Mouse (Mus musculus): ENCODE results near the gene Adcy2.

Adcy2 gene

GRCm38 (mm10) chr13:68627041-68627440 is 372.3 kb downstream of the Adcy2 start:
- in situ Hi-C loops (cut with MboI), result no loop called here

- in situ Hi-C loops (cut with MboI), result no loop called here
Measured at GRCm38 (mm10) chr13:68622792-68623191, 376.5 kb downstream of the Adcy2 start.

GRCm38 (mm10) chr13:68607652-68608405 is 391.5 kb downstream of the Adcy2 start:
- in situ Hi-C loops (cut with MboI), result no loop called here

GRCm38 (mm10) chr13:68605689-68606126 is 393.6 kb downstream of the Adcy2 start:
- in situ Hi-C loops (cut with MboI), result no loop called here

GRCm38 (mm10) chr13:68603085-68603484 is 396.3 kb downstream of the Adcy2 start:
- in situ Hi-C loops (cut with MboI), result no loop called here

- in situ Hi-C loops (cut with MboI), result no loop called here
Measured at GRCm38 (mm10) chr13:68601184-68601583, 398.2 kb downstream of the Adcy2 start.

- in situ Hi-C loops (cut with MboI), result no loop called here
Measured at GRCm38 (mm10) chr13:68598953-68599352, 400.4 kb downstream of the Adcy2 start.

- in situ Hi-C loops (cut with MboI), result no loop called here
Measured at GRCm38 (mm10) chr13:68597667-68598066, 401.7 kb downstream of the Adcy2 start.

GRCm38 (mm10) chr13:68597199-68597598 is 402.1 kb downstream of the Adcy2 start, which contains the start of gene 1700001L19Rik:
TSS of gene 1700001L19Rik (plus strand) at chr13:68597421.
- in situ Hi-C loops (cut with MboI), result no loop called here

GRCm38 (mm10) chr13:68593797-68594196 is 405.5 kb downstream of the Adcy2 start:
- in situ Hi-C loops (cut with MboI), result no loop called here

- in situ Hi-C loops (cut with MboI), result no loop called here
Measured at GRCm38 (mm10) chr13:68588352-68588751, 411.0 kb downstream of the Adcy2 start.

GRCm38 (mm10) chr13:68585441-68585840 is 413.9 kb downstream of the Adcy2 start:
- in situ Hi-C loops (cut with MboI), result no loop called here

GRCm38 (mm10) chr13:68583961-68584360 is 415.4 kb downstream of the Adcy2 start:
- in situ Hi-C loops (cut with MboI), result no loop called here

- in situ Hi-C loops (cut with MboI), result no loop called here
Measured at GRCm38 (mm10) chr13:68582517-68582780, 416.9 kb downstream of the Adcy2 start.

GRCm38 (mm10) chr13:68581747-68582516 is 417.4 kb downstream of the Adcy2 start, which contains the start of the genes Mtrr and Fastkd3:
TSS of gene Mtrr (minus strand) at chr13:68582149.
TSS of gene Fastkd3 (plus strand) at chr13:68582234.
- in situ Hi-C loops (cut with MboI), result no loop called here

- in situ Hi-C loops (cut with MboI), result no loop called here
Measured at GRCm38 (mm10) chr13:68581086-68581740, 418.1 kb downstream of the Adcy2 start.

- in situ Hi-C loops (cut with MboI), result no loop called here
Measured at GRCm38 (mm10) chr13:68577945-68578344, 421.4 kb downstream of the Adcy2 start.

- in situ Hi-C loops (cut with MboI), result no loop called here
Measured at GRCm38 (mm10) chr13:68574398-68574797, 424.9 kb downstream of the Adcy2 start.

GRCm38 (mm10) chr13:68572966-68573913 is 426.1 kb downstream of the Adcy2 start:
- in situ Hi-C loops (cut with MboI), result no loop called here

- in situ Hi-C loops (cut with MboI), result no loop called here
Measured at GRCm38 (mm10) chr13:68572247-68572646, 427.1 kb downstream of the Adcy2 start.

All from mature B cell (primary cell).